Mouse (Mus musculus): ENCODE data around the gene Supt5. TPM values are rescaled to one million over a fixed set of nuclear protein-coding genes. Genes with fewer than 3 reads are reported as not detected.
A peak's percentile ranks its signal among the peaks of the same experiment; 100 is the strongest.

Gene Supt5
- polyA plus RNA-seq, 1 experiment: 126 TPM

DNA sequence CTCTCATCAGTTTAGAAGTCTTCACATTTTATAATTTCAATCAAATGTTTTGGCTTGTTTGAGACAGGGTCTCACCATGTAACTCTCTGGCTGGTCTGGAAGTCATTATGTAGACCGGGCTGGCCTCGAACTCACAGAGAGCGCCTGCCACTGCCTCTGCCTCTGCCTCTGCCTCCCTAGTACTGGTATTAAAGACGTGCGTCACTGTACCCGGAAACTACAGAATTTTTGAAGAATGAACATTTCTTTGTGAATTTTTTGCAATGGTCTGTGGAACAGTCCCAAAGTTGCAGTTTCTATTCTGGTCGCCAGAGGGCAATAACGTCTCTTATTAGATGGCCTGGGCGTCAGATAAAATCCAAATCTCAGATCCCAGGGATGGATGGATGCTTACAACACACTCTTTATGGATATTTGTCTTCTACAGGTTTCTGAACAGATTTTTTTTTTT lies 34.6 kb upstream of the Supt5 start:
- H3K27me3 ChIP-seq (ENCODE audit: control insufficient read depth, insufficient read depth, low read length): no peaks in the 10 kb centered on the region
- H3K4me1 ChIP-seq (ENCODE audit: control insufficient read depth, insufficient read depth, low read length): peaks cover 35% of the 10 kb centered on the region
- no peaks in the 10 kb centered on the region for H3K36me3 ChIP-seq (ENCODE audit: control insufficient read depth, insufficient read depth, low read length)
- peak overlapping the region; percentile 92 for H3K4me3 ChIP-seq (ENCODE audit: control insufficient read depth, low read depth, low read length)
- TF ChIP-seq POLR2A (IDR thresholded peaks at IDR 0.05; ENCODE audit: control insufficient read depth, low read depth, low read length) (no peak), CTCF (IDR thresholded peaks at IDR 0.05; ENCODE audit: control insufficient read depth, insufficient read depth, insufficient replicate concordance, low read depth, low read length) (no peak)
- H3K27ac ChIP-seq (ENCODE audit: control insufficient read depth, insufficient read depth, low read depth, low read length): peak overlapping the region; percentile 72

DNA sequence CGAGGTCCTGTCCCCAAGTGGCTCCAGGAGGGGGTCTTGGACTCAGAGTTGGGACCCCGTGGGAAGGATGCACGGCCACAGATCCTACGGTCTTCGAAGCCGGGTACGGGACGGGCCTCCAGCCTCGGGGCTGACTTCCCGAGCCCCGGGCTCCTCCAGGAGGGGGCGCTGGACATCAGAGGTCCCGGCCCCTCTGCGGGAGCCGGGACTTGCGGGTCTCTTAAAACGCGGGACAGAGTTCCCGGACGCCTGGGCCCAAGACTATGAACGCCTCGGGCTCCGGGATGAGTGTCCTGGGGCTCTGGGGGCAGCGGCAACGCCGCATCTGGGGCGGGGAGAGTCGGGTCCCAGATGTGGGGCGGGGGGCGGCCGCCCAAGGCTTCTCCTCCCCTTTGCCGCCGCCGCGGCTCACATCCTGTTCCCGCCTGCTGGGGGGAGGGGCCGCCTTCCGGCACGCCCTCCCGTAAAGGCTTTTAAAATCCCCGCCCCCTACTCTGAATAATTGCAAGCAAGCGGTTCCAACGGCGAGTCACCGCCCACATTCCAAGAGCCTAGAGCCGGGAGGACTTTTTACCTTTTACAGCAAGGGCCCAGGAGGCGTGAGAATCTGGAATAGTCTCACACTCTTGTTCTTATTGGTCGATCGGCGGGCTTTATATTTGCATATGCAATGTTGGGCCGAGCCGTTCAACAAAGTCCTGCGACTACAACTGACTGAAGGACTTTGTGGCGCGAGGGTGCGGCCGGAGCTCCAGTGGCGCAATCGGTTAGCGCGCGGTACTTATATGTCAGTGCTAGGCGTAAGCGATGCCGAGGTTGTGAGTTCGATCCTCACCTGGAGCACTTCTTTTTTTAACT lies 33.9 kb upstream of the Supt5 start, which contains the start of gene Plekhg2:
Gene Plekhg2 (minus strand): TSS at position 349 of the 858 bp plus-strand sequence.
- Histone ChIP-seq H3K36me3 (ENCODE audit: control insufficient read depth, insufficient read depth, low read length) (no peaks in the 10 kb centered on the region; the same call in 1 of the 2 replicates), H3K4me3 (ENCODE audit: control insufficient read depth, low read depth, low read length) (peak within 1 kb of the TSS; percentile 92), H3K4me1 (ENCODE audit: control insufficient read depth, insufficient read depth, low read length) (peaks cover 28% of the 10 kb centered on the region), H3K27me3 (ENCODE audit: control insufficient read depth, insufficient read depth, low read length) (no peaks in the 10 kb centered on the region), H3K27ac (ENCODE audit: control insufficient read depth, insufficient read depth, low read depth, low read length) (peak within 1 kb of the TSS; percentile 90)
- TF ChIP-seq CTCF (IDR thresholded peaks at IDR 0.05; ENCODE audit: control insufficient read depth, insufficient read depth, insufficient replicate concordance, low read depth, low read length) (peak; percentile 19; the same call in 1 of the 2 replicates), POLR2A (IDR thresholded peaks at IDR 0.05; ENCODE audit: control insufficient read depth, low read depth, low read length) (peak; percentile 32; the same call in 1 of the 2 replicates)

- Histone ChIP-seq H3K4me3 (ENCODE audit: control insufficient read depth, low read depth, low read length) (peak overlapping the region; percentile 92), H3K27ac (ENCODE audit: control insufficient read depth, insufficient read depth, low read depth, low read length) (peak overlapping the region; percentile 90), H3K36me3 (ENCODE audit: control insufficient read depth, insufficient read depth, low read length) (no peaks in the 10 kb centered on the region; the same call in 1 of the 2 replicates), H3K4me1 (ENCODE audit: control insufficient read depth, insufficient read depth, low read length) (peaks cover 26% of the 10 kb centered on the region), H3K27me3 (ENCODE audit: control insufficient read depth, insufficient read depth, low read length) (no peaks in the 10 kb centered on the region)
- no peak for TF ChIP-seq CTCF (IDR thresholded peaks at IDR 0.05; ENCODE audit: control insufficient read depth, insufficient read depth, insufficient replicate concordance, low read depth, low read length)
- no peak for TF ChIP-seq POLR2A (IDR thresholded peaks at IDR 0.05; ENCODE audit: control insufficient read depth, low read depth, low read length)
Observed at GRCm38 (mm10) chr7:28371514-28371989, 33.0 kb upstream of the Supt5 start.

DNA sequence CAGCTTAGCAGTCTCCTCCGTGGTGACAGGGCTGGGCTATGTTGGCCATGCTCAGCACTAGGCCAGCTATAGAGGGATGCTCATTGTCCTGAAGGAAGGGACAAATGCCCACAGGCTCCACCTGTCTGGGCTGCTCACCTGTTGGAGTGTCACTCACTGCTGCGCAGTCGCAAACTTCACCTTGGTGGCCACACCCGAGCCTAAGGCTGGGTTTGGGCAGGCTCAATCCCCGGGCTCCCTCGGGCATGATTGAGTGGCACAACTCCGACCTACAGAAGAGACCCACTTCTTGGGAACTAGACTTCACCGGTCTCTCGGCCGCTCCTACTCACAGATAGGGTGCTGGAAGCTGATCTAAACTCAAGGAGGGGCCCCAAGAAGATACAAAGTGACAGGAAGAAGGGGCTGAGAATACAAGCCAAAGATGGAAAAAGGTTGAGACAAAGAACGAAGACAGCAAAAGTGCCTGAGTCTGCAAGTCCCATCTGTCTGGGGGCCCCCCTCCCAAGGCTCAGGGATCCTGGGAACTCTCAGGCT lies 32.5 kb upstream of the Supt5 start:
- peaks cover 23% of the 10 kb centered on the region for H3K4me1 ChIP-seq (ENCODE audit: control insufficient read depth, insufficient read depth, low read length)
- peak overlapping the region; percentile 92 for H3K4me3 ChIP-seq (ENCODE audit: control insufficient read depth, low read depth, low read length)
- H3K36me3 ChIP-seq (ENCODE audit: control insufficient read depth, insufficient read depth, low read length): no peaks in the 10 kb centered on the region; the same call in 1 of the 2 replicates
- no peaks in the 10 kb centered on the region for H3K27me3 ChIP-seq (ENCODE audit: control insufficient read depth, insufficient read depth, low read length)
- H3K27ac ChIP-seq (ENCODE audit: control insufficient read depth, insufficient read depth, low read depth, low read length): no peak overlapping the region; the same call in 1 of the 2 replicates
- TF ChIP-seq CTCF (IDR thresholded peaks at IDR 0.05; ENCODE audit: control insufficient read depth, insufficient read depth, insufficient replicate concordance, low read depth, low read length) (no peak), POLR2A (IDR thresholded peaks at IDR 0.05; ENCODE audit: control insufficient read depth, low read depth, low read length) (no peak)

DNA sequence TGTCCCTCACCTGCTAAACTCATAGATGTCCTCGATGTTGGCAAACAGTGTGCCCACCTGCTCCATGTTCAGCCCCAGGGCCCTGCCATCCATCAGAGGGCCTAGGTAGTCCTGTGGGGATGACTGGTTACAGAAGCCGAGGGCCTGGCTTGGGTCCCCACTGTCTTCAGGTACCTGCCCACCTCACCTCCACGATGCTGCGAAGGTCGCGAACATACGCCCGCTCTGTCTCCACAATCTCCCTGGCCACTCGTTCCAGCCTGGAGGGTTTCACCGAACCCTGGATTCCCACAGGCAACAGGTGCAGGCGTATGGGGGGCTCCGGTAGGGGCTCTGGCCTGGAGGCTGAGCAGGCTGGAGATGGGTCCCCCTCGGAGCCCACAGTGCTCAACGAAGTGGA lies 31.5 kb upstream of the Supt5 start:
- Histone ChIP-seq H3K27me3 (ENCODE audit: control insufficient read depth, insufficient read depth, low read length) (no peaks in the 10 kb centered on the region), H3K36me3 (ENCODE audit: control insufficient read depth, insufficient read depth, low read length) (no peaks in the 10 kb centered on the region; the same call in 1 of the 2 replicates), H3K27ac (ENCODE audit: control insufficient read depth, insufficient read depth, low read depth, low read length) (no peak overlapping the region), H3K4me1 (ENCODE audit: control insufficient read depth, insufficient read depth, low read length) (peaks cover 16% of the 10 kb centered on the region), H3K4me3 (ENCODE audit: control insufficient read depth, low read depth, low read length) (no peak overlapping the region)
- no peak for TF ChIP-seq POLR2A (IDR thresholded peaks at IDR 0.05; ENCODE audit: control insufficient read depth, low read depth, low read length)
- no peak for TF ChIP-seq CTCF (IDR thresholded peaks at IDR 0.05; ENCODE audit: control insufficient read depth, insufficient read depth, insufficient replicate concordance, low read depth, low read length)

DNA sequence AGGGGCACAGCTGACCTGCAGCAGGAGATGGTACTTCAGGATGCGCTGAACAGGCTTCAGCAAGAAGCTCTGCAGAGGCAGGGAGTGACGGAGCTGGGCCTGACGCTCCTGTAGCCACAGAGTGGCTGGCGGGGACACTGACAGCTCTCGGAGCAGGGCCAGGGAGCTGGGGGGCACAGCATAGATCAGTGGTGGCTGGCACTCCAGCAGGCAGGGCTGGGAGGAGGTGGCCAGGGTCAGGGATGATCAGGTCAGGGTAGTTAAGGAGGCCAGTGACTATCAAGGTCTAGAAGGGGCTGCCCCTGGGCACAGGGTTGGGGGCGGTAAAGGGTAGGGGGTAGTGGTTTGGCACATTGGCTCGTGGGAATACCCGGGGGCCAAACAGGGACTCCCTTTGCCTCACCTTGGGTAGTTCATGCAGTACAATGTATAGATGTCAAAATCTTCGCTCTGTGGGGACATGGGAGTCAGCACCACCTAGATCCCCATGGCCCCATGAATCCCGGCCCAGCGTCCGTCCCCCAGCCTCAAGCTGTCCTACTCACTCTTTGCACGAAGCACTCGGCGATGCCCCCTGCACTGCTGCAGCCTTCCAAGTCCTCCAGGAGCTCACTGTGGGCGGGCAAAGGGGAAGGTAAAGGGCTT lies 29.9 kb upstream of the Supt5 start:
- Histone ChIP-seq H3K4me3 (ENCODE audit: control insufficient read depth, low read depth, low read length) (no peak overlapping the region), H3K36me3 (ENCODE audit: control insufficient read depth, insufficient read depth, low read length) (no peaks in the 10 kb centered on the region; the same call in 1 of the 2 replicates), H3K27ac (ENCODE audit: control insufficient read depth, insufficient read depth, low read depth, low read length) (no peak overlapping the region), H3K4me1 (ENCODE audit: control insufficient read depth, insufficient read depth, low read length) (peaks cover 15% of the 10 kb centered on the region), H3K27me3 (ENCODE audit: control insufficient read depth, insufficient read depth, low read length) (no peaks in the 10 kb centered on the region)
- TF ChIP-seq POLR2A (IDR thresholded peaks at IDR 0.05; ENCODE audit: control insufficient read depth, low read depth, low read length) (no peak), CTCF (IDR thresholded peaks at IDR 0.05; ENCODE audit: control insufficient read depth, insufficient read depth, insufficient replicate concordance, low read depth, low read length) (no peak)

Data from testis, adult 2 months (tissue).